Mouse (Mus musculus) embryo, embryonic 10 days (tissue): ENCODE results near the gene Klk1b11.
"Not testable (repeated sequence)": the region's sequence is repeated elsewhere in the genome, so short reads cannot be mapped to it uniquely, and the experiment has no call there.

Experiments used
- DNase-seq: peaks from one replicate; pipeline ENCODE4 v3.0.0-alpha.2; 2015; ENCODE audit warnings: low spot score

Gene Klk1b11

DNA sequence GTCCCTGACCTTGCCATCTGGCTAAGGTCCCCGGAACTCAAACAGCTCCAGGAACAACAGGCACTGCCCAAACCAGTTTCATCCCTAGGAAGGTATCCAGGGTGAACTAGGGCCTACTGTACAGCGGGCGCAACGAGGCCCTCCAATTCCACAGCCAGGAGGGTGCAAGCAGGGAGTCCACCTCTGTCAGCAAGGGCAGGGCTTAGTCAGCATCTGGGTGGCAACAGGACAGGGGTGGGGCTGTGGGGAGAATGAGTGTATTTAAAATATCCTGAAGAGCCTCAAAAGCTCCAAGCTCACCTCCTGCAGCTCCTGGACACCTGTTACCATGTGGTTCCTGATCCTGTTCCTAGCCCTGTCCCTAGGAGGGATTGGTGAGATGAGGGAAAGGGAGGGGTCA lies at the start of gene Klk1b11:
Gene Klk1b11, plus strand, starts transcription at position 301 of the 400 bp plus-strand sequence.
- not testable (repeated sequence) for DNase-seq

DNA sequence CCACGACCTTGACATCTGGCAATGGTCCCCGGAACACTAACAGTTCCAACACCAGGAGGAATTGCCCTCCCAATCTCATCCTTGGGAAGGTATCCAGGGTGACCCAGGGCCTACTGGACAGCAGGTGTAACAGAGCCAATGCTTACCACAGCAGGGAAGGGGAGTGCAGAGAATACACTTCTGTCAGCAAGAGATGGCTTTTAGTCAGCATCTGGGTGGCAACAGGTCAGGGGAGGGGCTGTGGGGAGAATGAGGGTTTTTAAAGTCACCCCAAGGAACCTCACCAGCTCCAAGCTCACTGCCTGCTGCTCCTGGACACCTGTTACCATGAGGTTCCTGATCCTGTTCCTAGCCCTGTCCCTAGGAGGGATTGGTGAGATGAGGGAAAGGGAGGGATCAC lies 45.3 kb upstream of the Klk1b11 start, which contains the start of gene Klk1b8:
Gene Klk1b8, plus strand, starts transcription at position 301 of the 400 bp plus-strand sequence.
- DNase-seq, result no peak

DNA sequence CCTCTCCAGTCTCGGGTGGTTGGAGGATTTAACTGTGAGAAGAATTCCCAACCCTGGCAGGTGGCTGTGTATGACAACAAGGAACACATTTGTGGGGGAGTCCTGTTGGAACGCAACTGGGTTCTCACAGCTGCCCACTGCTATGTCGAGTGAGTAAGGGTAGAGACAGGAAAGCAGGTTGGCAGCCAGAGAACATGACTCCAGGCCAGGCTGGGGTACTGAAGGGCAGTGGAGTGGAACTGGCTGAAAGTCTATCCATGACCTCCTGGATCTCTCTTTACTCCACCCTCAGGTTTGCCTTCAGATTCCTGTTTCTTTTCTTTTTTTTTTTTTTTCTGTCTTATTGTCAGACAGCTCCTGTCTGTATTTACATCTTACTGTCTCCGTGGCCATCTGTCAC lies 43.0 kb upstream of the Klk1b11 start:
- no peak for DNase-seq

DNA sequence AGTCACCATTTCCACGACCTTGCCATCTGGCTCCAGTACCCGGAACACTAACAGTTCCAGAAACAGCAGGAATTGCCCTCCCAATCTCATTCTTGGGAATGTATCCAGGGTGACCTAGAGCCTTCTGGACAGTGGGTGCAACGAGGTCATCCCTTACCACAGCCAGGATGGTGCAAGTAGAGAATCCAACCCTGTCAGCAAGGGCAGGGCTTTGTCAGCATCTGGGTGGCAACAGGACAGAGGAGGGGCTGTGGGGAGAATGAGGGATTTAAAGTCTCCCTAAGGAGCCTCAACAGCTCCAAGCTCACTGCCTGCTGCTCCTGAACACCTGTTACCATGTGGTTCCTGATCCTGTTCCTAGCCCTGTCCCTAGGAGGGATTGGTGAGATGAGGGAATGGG lies 29.2 kb upstream of the Klk1b11 start, which contains the start of gene Klk1b1:
Gene Klk1b1, plus strand, starts transcription at position 301 of the 400 bp plus-strand sequence.
- no peak for DNase-seq

DNA sequence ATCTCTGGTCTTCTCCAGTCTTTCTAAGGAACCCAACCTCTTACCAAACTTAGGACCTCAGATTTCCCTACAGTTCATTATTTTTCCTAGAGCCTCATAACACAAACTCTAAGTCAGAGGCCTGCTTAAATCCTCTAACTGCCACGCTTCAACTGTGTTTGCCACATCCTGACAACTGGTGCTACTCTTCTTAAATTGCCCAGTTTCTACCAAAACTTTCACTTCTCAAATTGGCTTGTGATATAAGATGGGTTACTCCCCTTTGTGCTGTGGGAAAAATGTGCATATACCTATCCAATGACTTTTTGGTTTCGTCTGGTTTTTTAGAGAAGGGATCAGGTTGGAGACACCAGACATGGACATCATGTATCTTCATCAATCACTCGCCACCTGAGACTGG lies 28.6 kb upstream of the Klk1b11 start:
- no peak for DNase-seq

DNA sequence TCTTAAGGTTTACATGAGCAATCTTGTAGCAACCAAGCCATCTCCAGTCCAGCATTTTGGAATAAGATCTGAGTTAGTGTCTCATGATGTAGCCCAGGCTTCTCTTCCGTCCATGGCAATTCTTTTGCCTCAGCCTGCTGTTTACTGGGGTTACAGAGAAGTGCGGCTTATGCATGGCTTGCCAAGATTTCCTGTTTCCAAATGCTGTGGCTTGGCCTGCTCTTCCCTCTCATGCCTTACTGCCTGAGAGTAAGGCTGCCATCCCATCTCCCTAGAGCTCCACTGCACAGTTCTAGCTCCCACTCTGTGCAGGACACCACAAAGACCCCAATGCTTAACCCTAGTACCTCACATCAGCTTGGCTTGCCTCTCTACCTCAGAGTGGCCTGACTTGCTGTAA lies 28.1 kb upstream of the Klk1b11 start:
- no peak for DNase-seq

DNA sequence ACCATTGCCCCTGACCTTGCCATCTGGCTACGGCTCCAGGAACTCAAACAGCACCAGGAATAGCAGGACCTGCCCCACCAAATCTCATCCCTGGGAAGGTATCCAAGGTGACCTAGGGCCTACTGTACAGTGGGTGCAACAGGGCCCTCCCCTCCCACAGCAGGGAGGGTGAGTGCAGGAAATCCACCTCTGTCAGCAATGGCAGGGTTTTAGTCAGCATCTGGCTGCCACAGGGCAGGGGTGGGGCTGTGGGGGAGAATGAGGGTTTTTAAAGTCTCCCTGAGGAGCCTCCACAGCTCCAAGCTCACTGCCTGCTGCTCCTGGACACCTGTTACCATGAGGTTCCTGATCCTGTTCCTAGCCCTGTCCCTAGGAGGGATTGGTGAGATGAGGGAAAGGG lies 19.9 kb upstream of the Klk1b11 start, which contains the start of gene Klk1b9:
Gene Klk1b9, plus strand, starts transcription at position 301 of the 400 bp plus-strand sequence.
- not testable (repeated sequence) for DNase-seq

DNA sequence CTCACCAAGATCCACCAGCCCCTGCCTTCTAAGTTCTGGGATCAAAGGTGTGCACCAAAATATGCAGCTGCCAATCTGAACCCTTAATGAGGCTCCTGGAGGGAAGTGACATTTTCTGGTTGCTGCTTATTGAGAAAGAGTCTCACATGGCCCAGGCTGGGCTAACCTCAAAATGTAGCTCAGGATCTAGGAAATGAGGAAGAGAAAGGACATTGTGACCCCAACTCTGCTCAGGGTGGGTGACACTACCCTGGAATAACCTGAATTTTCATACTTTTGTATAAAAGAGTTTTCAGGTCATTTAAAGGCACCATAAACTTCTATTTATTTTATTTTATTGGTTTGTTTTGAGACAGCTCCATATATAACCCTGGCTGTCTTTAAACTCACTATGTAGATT lies 10.0 kb upstream of the Klk1b11 start:
- no peak for DNase-seq

DNA sequence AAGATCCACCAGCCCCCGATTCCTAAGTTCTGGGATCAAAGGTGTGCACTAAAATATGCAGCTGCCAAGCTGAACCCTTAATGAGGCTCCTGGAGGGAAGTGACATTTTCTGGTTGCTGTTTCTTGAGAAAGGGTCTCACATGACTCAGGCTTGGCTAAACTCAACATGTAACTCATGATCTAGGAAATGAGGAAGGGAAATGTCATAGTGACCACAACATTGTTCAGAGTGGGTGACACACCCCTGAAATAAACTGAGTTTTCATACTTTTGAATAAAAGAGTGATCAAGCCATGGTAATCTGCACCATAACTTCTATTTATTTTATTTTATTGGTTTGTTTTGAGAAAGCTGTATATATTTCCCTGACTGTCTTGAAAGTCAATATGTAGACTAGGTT lies 856 bp upstream of the Klk1b11 start:
- DNase-seq, result not testable (repeated sequence)

DNA sequence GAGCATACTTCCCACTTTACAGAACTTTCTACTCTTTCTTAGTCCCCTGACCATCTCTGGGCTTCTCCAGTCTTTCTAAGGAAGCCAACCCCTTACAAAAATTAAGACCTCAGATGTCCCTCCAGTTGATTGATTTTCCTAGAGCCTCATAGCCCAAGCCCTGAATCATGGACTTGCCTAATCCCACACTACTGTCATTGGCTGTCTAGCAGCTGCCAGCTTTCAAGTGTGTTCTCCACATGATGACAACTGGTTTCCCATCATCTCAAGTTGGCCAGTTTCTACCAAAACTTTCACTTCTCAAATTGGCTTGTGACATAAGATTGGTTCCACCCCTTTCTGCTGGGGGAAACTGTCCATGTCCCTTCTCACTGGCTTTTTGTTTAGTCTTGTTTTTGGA lies 9.2 kb downstream of the Klk1b11 start:
- no peak for DNase-seq

DNA sequence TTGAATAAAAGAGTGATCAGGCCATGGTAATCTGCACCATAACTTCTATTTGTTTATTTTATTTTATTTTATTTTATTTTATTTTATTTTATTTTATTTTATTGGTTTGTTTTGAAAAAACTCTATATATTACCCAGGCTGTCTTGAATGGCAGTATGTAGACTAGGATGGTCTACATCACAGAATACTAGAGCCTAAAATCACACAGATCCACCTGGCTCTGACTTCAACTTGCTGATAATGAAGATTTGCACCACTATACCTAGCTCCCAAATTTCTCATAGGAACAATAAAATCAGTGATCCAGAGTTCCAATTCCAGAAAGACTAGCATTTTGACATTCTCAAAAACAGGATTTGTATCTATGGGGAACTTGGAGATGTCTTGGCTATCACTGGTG lies 16.2 kb downstream of the Klk1b11 start, which contains the start of gene Klk1b26:
Gene Klk1b26, plus strand, starts transcription at position 301 of the 400 bp plus-strand sequence.
- DNase-seq, result not testable (repeated sequence)

DNA sequence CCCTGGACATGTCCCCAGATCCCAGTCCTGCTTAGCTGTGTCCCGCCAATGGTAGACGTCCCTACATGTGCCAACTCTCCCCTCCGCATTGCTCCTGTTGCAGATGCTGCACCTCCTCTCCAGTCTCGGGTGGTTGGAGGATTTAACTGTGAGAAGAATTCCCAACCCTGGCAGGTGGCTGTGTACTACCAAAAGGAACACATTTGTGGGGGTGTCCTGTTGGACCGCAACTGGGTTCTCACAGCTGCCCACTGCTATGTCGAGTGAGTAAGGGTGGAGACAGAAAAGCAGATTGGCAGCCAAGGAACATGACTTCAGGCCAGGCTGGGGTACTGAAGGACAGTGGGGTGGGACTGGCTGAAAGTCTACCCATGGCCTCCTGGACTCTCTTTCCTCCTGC lies 19.0 kb downstream of the Klk1b11 start:
- DNase-seq, result not testable (repeated sequence)

DNA sequence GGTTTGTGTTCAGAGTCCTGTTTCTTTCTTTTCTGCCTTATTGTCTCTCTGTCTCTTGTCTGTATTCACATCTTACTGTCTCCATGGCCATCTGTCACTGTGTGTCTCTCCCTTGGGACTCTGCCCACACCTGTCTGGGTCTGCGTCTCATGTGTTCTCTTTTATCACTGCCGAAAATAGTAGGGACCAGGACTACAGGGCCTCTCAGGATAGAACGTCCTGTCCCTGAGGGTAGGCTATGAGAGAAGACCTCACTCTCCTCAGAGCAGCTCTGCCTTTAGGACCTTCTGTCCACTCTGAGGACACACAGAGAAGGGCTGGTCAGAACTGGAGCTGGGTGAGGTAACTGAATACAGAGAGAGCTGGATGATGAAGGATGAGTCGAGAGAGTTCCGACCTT lies 19.4 kb downstream of the Klk1b11 start:
- DNase-seq, result no peak
